Mouse (Mus musculus): ENCODE data around the gene Cpsf4. TPM values are rescaled to one million over a fixed set of nuclear protein-coding genes. Genes with fewer than 3 reads are reported as not detected.
A peak's percentile ranks its signal among the peaks of the same experiment; 100 is the strongest.

Gene Cpsf4
- polyA plus RNA-seq, 1 experiment from 2014 or later = 36.3 TPM

- H3K9me3 ChIP-seq (replicated peaks; ENCODE audit: control insufficient read depth, low read length) = no peaks in the 10 kb centered on the region
- H3K4me1 ChIP-seq (ENCODE audit: control insufficient read depth, insufficient read depth, low read length) = peaks cover 8% of the 10 kb centered on the region
- H3K27me3 ChIP-seq (ENCODE audit: control insufficient read depth, insufficient read depth, low read length) = no peaks in the 10 kb centered on the region
- no peak overlapping the region for H3K27ac ChIP-seq (ENCODE audit: low read length)
- no peak overlapping the region for H3K9ac ChIP-seq (ENCODE audit: low read length)
- H3K4me2 ChIP-seq (ENCODE audit: low read depth, low read length) = no peak overlapping the region
- WGBS = 93% methylated on average over 14 of the region's 14 CpGs
- H3K4me3 ChIP-seq (replicated peaks; ENCODE audit: low read length) = no peak overlapping the region
- no peaks in the 10 kb centered on the region; the same call in 1 of the 2 replicates for H3K36me3 ChIP-seq (ENCODE audit: control insufficient read depth, insufficient read depth, low read length)
- ATAC-seq (ENCODE audit: insufficient read depth, low FRiP score) = no peak
These were observed 5.7 kb upstream of the Cpsf4 start for GRCm38 (mm10) chr5:145161361-145161760.

DNA sequence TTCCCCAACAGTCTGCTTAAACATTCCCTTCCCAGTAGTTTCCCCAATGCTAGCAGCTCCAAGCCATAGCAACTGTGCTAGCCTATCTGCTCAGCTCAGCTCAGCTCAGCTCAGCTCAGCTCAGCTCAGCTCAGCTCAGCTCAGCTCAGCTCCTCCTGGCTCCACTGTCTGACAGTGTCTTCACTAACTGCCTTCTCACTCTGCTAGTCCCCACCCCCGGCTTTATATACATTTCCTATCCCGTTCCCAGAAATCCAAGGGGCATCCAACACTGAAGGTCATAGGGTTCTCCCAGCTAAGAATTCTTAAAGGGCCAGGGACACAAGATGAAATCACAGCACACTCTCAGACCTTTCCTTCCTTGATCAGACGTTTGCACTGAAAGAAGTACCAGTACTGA is 2.3 kb upstream of the Cpsf4 start:
- no peak overlapping the region for H3K27ac ChIP-seq (ENCODE audit: low read length)
- no peaks in the 10 kb centered on the region for H3K36me3 ChIP-seq (ENCODE audit: control insufficient read depth, insufficient read depth, low read length)
- H3K4me3 ChIP-seq (replicated peaks; ENCODE audit: low read length) = no peak overlapping the region
- no peak for ATAC-seq (ENCODE audit: insufficient read depth, low FRiP score)
- H3K4me1 ChIP-seq (ENCODE audit: control insufficient read depth, insufficient read depth, low read length) = peaks cover 19% of the 10 kb centered on the region
- 0 out of 2 replicates have a peak overlapping the region, but pooled peaks have one; percentile 2 for H3K9ac ChIP-seq (ENCODE audit: low read length)
- WGBS = 40% methylated on average over 3 of the region's 3 CpGs
- no peaks in the 10 kb centered on the region for H3K27me3 ChIP-seq (ENCODE audit: control insufficient read depth, insufficient read depth, low read length)
- no peak overlapping the region for H3K4me2 ChIP-seq (ENCODE audit: low read depth, low read length)
- H3K9me3 ChIP-seq (replicated peaks; ENCODE audit: control insufficient read depth, low read length) = no peaks in the 10 kb centered on the region

DNA sequence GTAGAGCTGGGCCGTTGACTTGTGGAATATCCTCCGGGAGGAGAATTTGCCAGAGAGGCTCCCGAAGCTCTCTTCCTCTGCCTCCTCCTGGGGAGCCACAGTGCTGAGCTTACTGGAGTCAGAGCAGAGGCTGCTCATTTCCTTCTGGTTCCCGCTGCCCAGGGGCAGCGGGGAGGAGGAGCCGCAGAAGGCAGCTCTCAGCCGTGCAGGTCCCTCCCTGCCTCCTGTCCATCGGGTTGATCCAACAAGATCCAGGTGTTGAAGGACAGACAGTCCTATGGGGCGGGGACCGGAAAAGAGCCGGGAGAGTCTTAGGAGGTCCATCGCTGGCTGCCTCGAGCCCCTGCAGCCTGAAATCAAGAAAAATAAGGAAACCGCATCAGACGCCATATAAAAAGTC is 1.8 kb upstream of the Cpsf4 start:
- WGBS = 89% methylated on average over 15 of the region's 15 CpGs
- H3K9me3 ChIP-seq (replicated peaks; ENCODE audit: control insufficient read depth, low read length) = no peaks in the 10 kb centered on the region
- H3K36me3 ChIP-seq (ENCODE audit: control insufficient read depth, insufficient read depth, low read length) = no peaks in the 10 kb centered on the region
- peaks cover 19% of the 10 kb centered on the region for H3K4me1 ChIP-seq (ENCODE audit: control insufficient read depth, insufficient read depth, low read length)
- no peak overlapping the region for H3K4me3 ChIP-seq (replicated peaks; ENCODE audit: low read length)
- no peaks in the 10 kb centered on the region for H3K27me3 ChIP-seq (ENCODE audit: control insufficient read depth, insufficient read depth, low read length)
- no peak overlapping the region for H3K9ac ChIP-seq (ENCODE audit: low read length)
- no peak overlapping the region for H3K27ac ChIP-seq (ENCODE audit: low read length)
- no peak for ATAC-seq (ENCODE audit: insufficient read depth, low FRiP score)
- no peak overlapping the region for H3K4me2 ChIP-seq (ENCODE audit: low read depth, low read length)

DNA sequence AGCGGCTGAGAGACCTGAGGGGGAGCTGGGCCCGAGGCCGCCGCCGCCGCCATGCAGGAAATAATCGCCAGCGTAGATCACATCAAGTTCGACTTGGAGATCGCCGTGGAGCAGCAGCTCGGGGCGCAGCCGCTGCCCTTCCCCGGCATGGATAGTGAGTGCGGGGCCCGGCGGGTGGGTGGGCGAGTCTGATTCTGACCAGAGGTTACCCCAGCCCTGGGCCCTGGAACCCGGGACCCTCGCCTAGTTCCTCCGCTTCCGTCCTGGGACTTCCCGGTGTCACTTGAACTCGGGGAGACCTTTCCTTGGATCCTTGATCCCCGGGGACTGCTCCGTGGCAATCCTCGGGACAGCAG is 271 bp downstream of the Cpsf4 start:
- peak overlapping the region; percentile 85 for H3K4me2 ChIP-seq (ENCODE audit: low read depth, low read length)
- WGBS = under 1% methylated on average over 26 of the region's 28 CpGs
- peak overlapping the region; percentile 81 for H3K27ac ChIP-seq (ENCODE audit: low read length)
- peak overlapping the region; percentile 99 for H3K9ac ChIP-seq (ENCODE audit: low read length)
- ATAC-seq (ENCODE audit: insufficient read depth, low FRiP score) = no peak
- H3K9me3 ChIP-seq (replicated peaks; ENCODE audit: control insufficient read depth, low read length) = no peaks in the 10 kb centered on the region
- H3K4me3 ChIP-seq (replicated peaks; ENCODE audit: low read length) = peak overlapping the region; percentile 95
- H3K36me3 ChIP-seq (ENCODE audit: control insufficient read depth, insufficient read depth, low read length) = no peaks in the 10 kb centered on the region
- no peaks in the 10 kb centered on the region for H3K27me3 ChIP-seq (ENCODE audit: control insufficient read depth, insufficient read depth, low read length)
- peaks cover 19% of the 10 kb centered on the region for H3K4me1 ChIP-seq (ENCODE audit: control insufficient read depth, insufficient read depth, low read length)

DNA sequence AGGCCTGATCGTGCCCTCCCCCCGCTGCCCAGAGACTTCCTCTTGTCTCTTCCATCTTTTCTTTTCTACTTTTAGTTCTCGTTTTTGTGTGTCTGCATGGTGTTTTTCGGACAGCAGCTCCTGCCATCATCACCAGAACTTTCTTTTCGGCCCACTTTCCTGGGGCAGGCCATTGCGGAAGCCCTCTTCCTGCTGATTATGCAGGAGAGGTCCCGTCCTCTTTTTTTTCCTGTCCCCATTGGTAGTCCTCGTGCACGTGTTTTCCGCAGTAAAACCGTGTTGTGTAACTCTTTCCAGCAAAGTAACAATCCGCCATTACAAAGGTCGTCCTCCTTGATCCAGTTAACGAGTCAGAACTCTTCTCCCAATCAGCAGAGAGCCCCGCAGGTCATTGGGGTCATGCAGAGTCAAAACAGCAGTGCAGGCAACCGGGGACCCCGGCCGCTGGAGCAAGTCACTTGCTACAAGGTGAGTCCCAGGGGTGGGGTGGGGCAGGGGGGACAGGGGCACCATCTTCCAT is 11.5 kb downstream of the Cpsf4 start:
- 79% methylated on average over 18 of the region's 18 CpGs for WGBS
- no peak overlapping the region for H3K9ac ChIP-seq (ENCODE audit: low read length)
- H3K27ac ChIP-seq (ENCODE audit: low read length) = no peak overlapping the region
- H3K4me1 ChIP-seq (ENCODE audit: control insufficient read depth, insufficient read depth, low read length) = no peaks in the 10 kb centered on the region
- H3K27me3 ChIP-seq (ENCODE audit: control insufficient read depth, insufficient read depth, low read length) = no peaks in the 10 kb centered on the region
- H3K9me3 ChIP-seq (replicated peaks; ENCODE audit: control insufficient read depth, low read length) = no peaks in the 10 kb centered on the region
- no peak overlapping the region for H3K4me3 ChIP-seq (replicated peaks; ENCODE audit: low read length)
- ATAC-seq (ENCODE audit: insufficient read depth, low FRiP score) = no peak
- no peak overlapping the region for H3K4me2 ChIP-seq (ENCODE audit: low read depth, low read length)
- H3K36me3 ChIP-seq (ENCODE audit: control insufficient read depth, insufficient read depth, low read length) = peaks cover 27% of the 10 kb centered on the region

- H3K27me3 ChIP-seq (ENCODE audit: control insufficient read depth, insufficient read depth, low read length) = no peaks in the 10 kb centered on the region
- H3K9me3 ChIP-seq (replicated peaks; ENCODE audit: control insufficient read depth, low read length) = no peaks in the 10 kb centered on the region
- no peak overlapping the region for H3K4me3 ChIP-seq (replicated peaks; ENCODE audit: low read length)
- H3K9ac ChIP-seq (ENCODE audit: low read length) = no peak overlapping the region
- peaks cover 8% of the 10 kb centered on the region for H3K4me1 ChIP-seq (ENCODE audit: control insufficient read depth, insufficient read depth, low read length)
- no peak overlapping the region for H3K4me2 ChIP-seq (ENCODE audit: low read depth, low read length)
- WGBS = 83% methylated on average over 2 of the region's 2 CpGs
- ATAC-seq (ENCODE audit: insufficient read depth, low FRiP score) = no peak
- H3K36me3 ChIP-seq (ENCODE audit: control insufficient read depth, insufficient read depth, low read length) = peaks cover 36% of the 10 kb centered on the region
- no peak overlapping the region for H3K27ac ChIP-seq (ENCODE audit: low read length)
These were observed 18.2 kb downstream of the Cpsf4 start for GRCm38 (mm10) chr5:145185244-145185643.

DNA sequence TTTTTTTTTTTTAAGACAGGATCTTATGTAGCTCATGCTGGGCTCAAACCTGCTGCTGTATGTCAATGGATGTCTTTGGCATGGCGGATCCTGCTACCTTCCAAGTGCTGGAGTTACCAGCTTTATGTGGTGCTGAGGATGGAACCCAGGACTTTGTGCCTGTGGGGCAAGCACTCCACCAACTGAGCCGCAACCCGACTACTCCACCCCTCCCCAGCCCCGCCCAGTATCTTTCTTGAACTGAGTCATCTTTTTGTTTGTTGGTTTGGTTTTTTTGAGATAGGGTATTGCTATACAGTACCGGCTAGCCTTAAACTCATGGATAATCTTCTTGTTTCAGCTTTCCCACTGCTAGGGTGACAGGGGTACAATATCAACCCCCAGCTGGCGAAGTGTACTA is 22.4 kb downstream of the Cpsf4 start:
- 91% methylated on average over 6 of the region's 6 CpGs for WGBS
- no peak overlapping the region for H3K4me3 ChIP-seq (replicated peaks; ENCODE audit: low read length)
- H3K9me3 ChIP-seq (replicated peaks; ENCODE audit: control insufficient read depth, low read length) = no peaks in the 10 kb centered on the region
- H3K4me2 ChIP-seq (ENCODE audit: low read depth, low read length) = peak overlapping the region; percentile 87; the same call in 1 of the 2 replicates
- ATAC-seq (ENCODE audit: insufficient read depth, low FRiP score) = no peak
- H3K4me1 ChIP-seq (ENCODE audit: control insufficient read depth, insufficient read depth, low read length) = peaks cover 18% of the 10 kb centered on the region
- H3K36me3 ChIP-seq (ENCODE audit: control insufficient read depth, insufficient read depth, low read length) = peaks cover 19% of the 10 kb centered on the region
- no peak overlapping the region for H3K27ac ChIP-seq (ENCODE audit: low read length)
- no peaks in the 10 kb centered on the region for H3K27me3 ChIP-seq (ENCODE audit: control insufficient read depth, insufficient read depth, low read length)
- H3K9ac ChIP-seq (ENCODE audit: low read length) = no peak overlapping the region

DNA sequence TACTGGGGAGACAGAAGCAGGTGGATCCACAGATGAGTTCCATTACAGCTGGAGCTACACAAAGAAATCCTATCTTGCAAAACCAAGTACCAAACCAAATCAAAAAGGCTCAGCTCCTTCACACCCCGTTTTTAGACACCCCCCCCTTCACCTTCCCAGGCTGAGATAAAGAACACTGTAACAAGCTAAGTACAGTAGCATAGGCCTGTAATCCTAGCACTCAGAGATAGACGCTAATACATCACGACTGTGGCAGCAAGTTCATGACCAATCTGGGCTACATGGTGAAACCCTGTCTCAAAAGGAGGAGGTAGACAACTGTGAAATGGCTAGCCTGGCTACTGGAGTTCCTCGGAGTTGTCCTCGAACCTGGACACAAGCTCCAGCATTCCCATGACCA is 23.4 kb downstream of the Cpsf4 start:
- 0 out of 2 replicates have a peak, but pooled peaks have one; percentile 7 for ATAC-seq (ENCODE audit: insufficient read depth, low FRiP score)
- 34% methylated on average over 5 of the region's 5 CpGs for WGBS
- Histone ChIP-seq H3K27me3 (ENCODE audit: control insufficient read depth, insufficient read depth, low read length) (no peaks in the 10 kb centered on the region), H3K9me3 (replicated peaks; ENCODE audit: control insufficient read depth, low read length) (no peaks in the 10 kb centered on the region), H3K4me2 (ENCODE audit: low read depth, low read length) (peak overlapping the region; percentile 87), H3K4me3 (replicated peaks; ENCODE audit: low read length) (peak overlapping the region; percentile 72), H3K4me1 (ENCODE audit: control insufficient read depth, insufficient read depth, low read length) (peaks cover 18% of the 10 kb centered on the region), H3K9ac (ENCODE audit: low read length) (peak overlapping the region; percentile 91), H3K27ac (ENCODE audit: low read length) (no peak overlapping the region), H3K36me3 (ENCODE audit: control insufficient read depth, insufficient read depth, low read length) (peaks cover 22% of the 10 kb centered on the region)

DNA sequence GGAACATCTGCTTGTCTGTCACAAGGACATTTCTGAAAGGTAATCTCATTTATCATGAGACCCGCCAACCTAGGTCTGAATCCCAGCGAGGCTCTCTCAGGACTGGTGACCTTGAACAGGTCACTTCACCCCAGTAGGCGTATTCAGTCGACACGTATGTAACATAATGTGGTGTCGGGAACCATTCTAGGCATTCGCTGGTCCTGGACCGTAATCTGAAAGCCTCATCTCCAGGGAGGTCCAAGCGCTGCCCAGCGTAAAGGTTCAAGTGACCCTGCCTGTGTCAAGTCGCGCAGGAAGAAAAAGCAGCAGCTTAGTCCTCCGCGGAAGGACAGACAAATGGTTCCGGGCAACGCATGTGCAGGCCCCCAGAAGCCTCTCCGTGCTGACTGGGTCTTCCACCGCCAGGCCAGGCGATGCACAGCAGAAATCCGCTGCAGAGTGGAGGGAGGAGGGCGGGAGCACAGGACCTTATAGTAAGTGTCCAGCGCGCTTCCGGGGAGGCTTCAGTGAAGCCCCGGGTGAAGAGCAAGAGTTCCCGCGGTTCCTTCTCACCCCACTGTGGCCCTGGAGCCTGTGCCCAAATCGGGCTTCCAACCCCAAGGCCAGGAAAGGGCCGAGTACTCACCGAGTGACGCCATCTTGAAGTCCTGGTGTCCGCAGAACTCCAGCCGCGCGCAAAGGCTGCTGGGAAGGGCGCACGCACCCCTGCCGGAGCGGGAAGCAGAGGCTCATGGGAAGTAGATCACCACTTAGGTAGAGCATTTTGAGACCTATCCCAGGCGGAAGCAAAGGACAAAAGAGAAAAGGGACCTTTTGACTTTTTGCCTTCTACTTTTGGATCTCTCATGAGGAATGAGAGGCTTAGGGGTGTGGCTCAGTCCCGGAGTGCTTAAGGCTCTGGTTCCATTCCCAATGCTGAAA is 24.1 kb downstream of the Cpsf4 start:
- H3K36me3 ChIP-seq (ENCODE audit: control insufficient read depth, insufficient read depth, low read length) = peaks cover 27% of the 10 kb centered on the region
- peak overlapping the region; percentile 89 for H3K27ac ChIP-seq (ENCODE audit: low read length)

More for the DNA sequence above, 24.1 kb downstream of the Cpsf4 start:
- ATAC-seq (ENCODE audit: insufficient read depth, low FRiP score) = peak; percentile 94
- WGBS = under 1% methylated on average over 41 of the region's 41 CpGs
- Histone ChIP-seq H3K9me3 (replicated peaks; ENCODE audit: control insufficient read depth, low read length) (no peaks in the 10 kb centered on the region), H3K4me3 (replicated peaks; ENCODE audit: low read length) (peak overlapping the region; percentile 72), H3K4me1 (ENCODE audit: control insufficient read depth, insufficient read depth, low read length) (peaks cover 18% of the 10 kb centered on the region), H3K27me3 (ENCODE audit: control insufficient read depth, insufficient read depth, low read length) (no peaks in the 10 kb centered on the region), H3K9ac (ENCODE audit: low read length) (peak overlapping the region; percentile 91), H3K4me2 (ENCODE audit: low read depth, low read length) (peak overlapping the region; percentile 87)
